Mouse (Mus musculus): Measurements from ENCODE around the gene Pi4ka. TPM values are rescaled to one million over a fixed set of nuclear protein-coding genes. Genes with fewer than 3 reads are reported as not detected.

Gene Pi4ka
- polyA plus RNA-seq, 1 experiment from 2014 or later = 56.1 TPM

DNA sequence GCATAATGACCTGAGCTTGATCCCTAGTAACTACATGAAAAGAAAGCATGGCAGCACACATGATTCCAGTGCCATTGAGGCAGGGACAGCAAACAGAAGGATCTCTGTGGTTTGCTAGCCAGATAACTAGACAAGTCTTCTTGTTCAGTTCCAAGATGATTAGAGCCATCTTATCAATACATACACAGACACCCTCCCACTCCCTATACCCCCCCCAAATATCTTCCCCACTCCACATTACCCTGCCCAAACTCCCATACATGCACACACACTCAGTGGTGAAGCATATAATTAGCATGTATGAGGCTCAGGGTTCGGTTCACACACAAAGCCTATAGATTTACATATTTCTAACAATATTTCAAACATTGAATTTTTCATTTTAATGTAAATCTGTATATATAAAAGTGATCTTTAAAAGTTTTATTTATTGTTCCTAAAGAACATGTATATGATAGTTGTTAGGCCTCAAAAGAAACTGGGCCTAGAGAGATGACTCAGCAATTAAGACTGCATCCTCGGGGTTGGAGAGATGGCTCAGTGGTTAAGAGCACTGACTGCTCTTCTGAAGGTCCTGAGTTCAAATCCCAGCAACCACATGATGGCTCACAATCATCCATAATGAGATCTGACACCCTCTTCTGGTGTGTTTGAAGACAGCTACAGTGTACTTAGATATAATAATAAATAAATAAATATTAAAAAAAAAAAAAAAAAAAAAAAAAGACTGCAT, 22.4 kb downstream of the Pi4ka start:
- Histone ChIP-seq H3K4me2 (no peak overlapping the region), H3K36me3 (peaks cover 59% of the 10 kb centered on the region), H3K9me3 (no peaks in the 10 kb centered on the region), H3K4me3 (no peak overlapping the region), H3K9ac (no peak overlapping the region), H3K27ac (replicated peaks) (no peak overlapping the region), H3K4me1 (replicated peaks) (no peaks in the 10 kb centered on the region), H3K27me3 (no peaks in the 10 kb centered on the region)
- 86% methylated on average over 2 of the region's 2 CpGs for WGBS
- no peak for ATAC-seq (ENCODE audit: low read depth)

DNA sequence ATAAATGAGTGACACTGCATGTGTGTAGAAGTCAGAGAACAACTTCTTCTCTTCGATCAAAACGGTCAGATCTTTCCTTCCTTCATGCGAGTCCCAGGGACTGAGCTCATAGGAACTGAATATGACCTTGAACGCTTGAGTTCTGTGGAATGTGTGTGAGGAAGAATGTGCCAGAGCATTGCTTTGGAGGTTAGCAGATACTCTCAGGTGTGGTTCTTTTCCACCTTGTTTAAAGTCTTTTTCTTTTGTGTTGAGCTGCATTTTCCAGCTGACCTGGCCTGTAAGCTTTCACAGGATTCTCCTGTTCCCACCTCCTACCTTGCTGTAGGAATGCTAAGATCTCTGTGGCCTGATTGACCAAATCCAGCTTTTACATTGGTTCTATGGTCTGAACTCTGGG, 23.8 kb downstream of the Pi4ka start:
- 94% methylated on average over 4 of the region's 4 CpGs for WGBS
- no peak overlapping the region for H3K27ac ChIP-seq (replicated peaks)
- H3K4me2 ChIP-seq = no peak overlapping the region
- H3K36me3 ChIP-seq = peaks cover 70% of the 10 kb centered on the region
- H3K27me3 ChIP-seq = no peaks in the 10 kb centered on the region
- H3K9ac ChIP-seq = no peak overlapping the region
- H3K4me1 ChIP-seq (replicated peaks) = no peaks in the 10 kb centered on the region
- H3K9me3 ChIP-seq = no peaks in the 10 kb centered on the region
- H3K4me3 ChIP-seq = no peak overlapping the region
- no peak for ATAC-seq (ENCODE audit: low read depth)

DNA sequence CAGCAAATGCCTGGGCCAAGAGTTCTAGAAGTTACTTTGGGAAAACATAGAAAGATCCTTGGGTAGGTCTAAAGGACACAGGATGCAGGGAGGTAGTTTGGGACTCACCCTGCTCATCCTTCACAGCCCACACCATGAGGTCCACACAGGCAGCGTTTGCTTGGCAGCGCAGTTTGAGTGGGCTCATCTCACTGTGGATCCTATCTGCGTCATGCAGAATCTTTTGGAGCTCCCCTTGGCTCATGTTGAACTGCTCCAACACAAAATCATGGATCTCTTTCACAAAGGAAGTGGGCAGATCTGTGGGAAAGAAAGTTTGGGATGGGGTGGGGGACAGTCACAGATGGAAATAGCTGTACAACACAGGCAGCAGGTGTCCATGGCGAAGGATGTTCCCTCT, 47.3 kb downstream of the Pi4ka start:
- no peak for ATAC-seq (ENCODE audit: low read depth)
- peaks cover 82% of the 10 kb centered on the region for H3K36me3 ChIP-seq
- no peak overlapping the region for H3K9ac ChIP-seq
- H3K27ac ChIP-seq (replicated peaks) = no peak overlapping the region
- H3K4me2 ChIP-seq = no peak overlapping the region
- 90% methylated on average over 4 of the region's 4 CpGs for WGBS
- H3K27me3 ChIP-seq = no peaks in the 10 kb centered on the region
- no peaks in the 10 kb centered on the region for H3K4me1 ChIP-seq (replicated peaks)
- H3K4me3 ChIP-seq = no peak overlapping the region
- no peaks in the 10 kb centered on the region for H3K9me3 ChIP-seq

DNA sequence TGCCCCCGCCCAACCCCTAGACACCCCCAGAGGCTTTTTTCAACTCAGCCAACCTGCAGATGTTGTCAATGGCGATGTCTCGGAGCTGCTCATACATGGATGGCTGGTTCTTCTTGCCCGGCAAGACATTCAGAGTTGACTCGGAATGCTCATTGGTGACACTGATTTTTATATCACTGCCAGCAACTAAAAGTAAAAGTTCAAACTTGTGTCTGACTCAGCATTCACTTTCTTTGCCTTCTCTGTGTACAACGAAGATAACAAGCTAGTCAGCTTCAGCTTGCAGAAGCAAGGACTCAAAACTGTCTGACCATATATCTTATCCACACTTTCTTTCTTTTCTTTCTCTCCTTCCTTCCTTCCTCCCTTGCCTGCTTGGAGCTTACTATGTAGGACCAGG, 50.1 kb downstream of the Pi4ka start:
- ATAC-seq (ENCODE audit: low read depth) = no peak
- Histone ChIP-seq H3K4me1 (replicated peaks) (no peaks in the 10 kb centered on the region), H3K27ac (replicated peaks) (no peak overlapping the region), H3K36me3 (peaks cover 87% of the 10 kb centered on the region), H3K4me3 (no peak overlapping the region), H3K9ac (no peak overlapping the region), H3K27me3 (no peaks in the 10 kb centered on the region), H3K9me3 (no peaks in the 10 kb centered on the region), H3K4me2 (no peak overlapping the region)
- 93% methylated on average over 6 of the region's 6 CpGs for WGBS

DNA sequence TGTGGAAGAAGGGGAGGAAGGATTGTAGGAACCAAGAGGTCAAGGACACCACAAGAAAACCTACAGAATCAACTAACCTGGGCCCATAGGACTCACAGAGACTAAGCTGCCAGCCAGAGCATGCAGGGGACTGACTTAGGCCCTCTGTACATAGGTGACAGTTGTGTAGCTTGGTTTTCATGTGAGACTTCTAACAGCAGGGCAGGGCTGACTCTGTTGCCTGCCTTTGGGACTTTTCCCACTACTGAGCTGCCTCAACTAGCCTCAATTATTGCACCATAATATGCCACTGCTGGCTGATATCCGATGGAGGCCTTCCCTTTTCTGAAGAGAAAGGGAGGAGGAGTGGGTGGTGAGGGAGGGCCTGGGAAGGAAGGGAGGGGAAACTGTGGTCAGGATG, 59.3 kb downstream of the Pi4ka start:
- Histone ChIP-seq H3K4me2 (no peak overlapping the region), H3K9me3 (no peaks in the 10 kb centered on the region), H3K27ac (replicated peaks) (no peak overlapping the region), H3K9ac (no peak overlapping the region), H3K4me3 (no peak overlapping the region), H3K4me1 (replicated peaks) (no peaks in the 10 kb centered on the region), H3K36me3 (peaks cover 88% of the 10 kb centered on the region), H3K27me3 (no peaks in the 10 kb centered on the region)
- WGBS = 92% methylated on average over 1 of the region's 1 CpGs
- ATAC-seq (ENCODE audit: low read depth) = no peak

DNA sequence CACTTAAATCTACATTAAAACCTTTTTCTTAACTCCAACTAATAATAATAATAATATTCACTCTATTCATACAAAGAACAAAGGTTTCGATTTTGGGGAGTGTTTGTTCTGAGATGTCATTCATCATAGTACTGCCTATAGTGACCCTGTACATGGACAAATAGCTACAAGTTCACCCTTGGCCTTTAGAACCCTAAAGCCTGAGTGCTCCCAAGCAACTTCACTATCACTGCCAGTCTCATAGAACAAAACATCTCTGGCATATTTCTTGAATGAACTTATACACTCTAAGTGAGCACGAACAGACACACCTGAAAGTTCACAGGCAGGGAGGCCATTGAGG, 60.3 kb downstream of the Pi4ka start:
- H3K9ac ChIP-seq = no peak overlapping the region
- no peak for ATAC-seq (ENCODE audit: low read depth)
- 88% methylated on average over 2 of the region's 2 CpGs for WGBS

DNA sequence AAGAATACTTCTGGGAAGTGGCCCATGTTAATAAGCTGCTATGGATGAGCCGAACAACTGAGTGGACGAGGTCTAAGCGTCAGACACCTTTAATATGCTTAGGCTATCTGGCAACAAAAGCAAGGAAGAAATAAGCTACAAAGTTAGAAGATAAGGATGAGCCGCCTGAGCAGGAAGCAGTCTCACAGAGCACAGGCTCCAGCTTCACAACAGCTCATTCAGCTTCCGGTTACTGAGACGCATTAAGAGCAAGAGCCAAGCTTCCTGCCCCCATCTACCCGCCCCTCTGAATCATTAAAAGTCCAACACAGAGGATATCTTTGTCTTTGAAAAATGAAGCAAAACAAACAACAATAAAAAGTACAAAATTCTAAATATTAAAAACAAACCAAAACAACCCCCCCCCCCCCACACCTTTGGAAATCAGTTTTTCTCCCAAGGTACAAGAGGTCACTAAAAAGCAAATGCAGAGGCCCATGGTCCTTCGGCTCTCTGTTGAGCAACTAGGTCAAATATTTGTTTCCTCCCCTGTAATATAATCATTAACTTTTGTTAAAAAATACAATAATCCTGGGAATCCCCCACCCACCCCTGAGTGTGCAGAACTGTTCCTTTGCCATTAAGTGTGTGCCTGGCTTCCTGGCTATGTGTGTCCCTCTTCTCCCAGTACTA, 60.8 kb downstream of the Pi4ka start:
- no peak overlapping the region for H3K4me3 ChIP-seq
- no peak overlapping the region for H3K9ac ChIP-seq
- peaks cover 78% of the 10 kb centered on the region for H3K36me3 ChIP-seq
- H3K27ac ChIP-seq (replicated peaks) = no peak overlapping the region
- H3K27me3 ChIP-seq = no peaks in the 10 kb centered on the region
- no peak overlapping the region for H3K4me2 ChIP-seq
- H3K9me3 ChIP-seq = no peaks in the 10 kb centered on the region
- H3K4me1 ChIP-seq (replicated peaks) = no peaks in the 10 kb centered on the region
- 86% methylated on average over 8 of the region's 8 CpGs for WGBS
- ATAC-seq (ENCODE audit: low read depth) = no peak

More for the DNA sequence above, 60.3 kb downstream of the Pi4ka start:
- H3K4me1 ChIP-seq (replicated peaks) = no peaks in the 10 kb centered on the region
- no peak overlapping the region for H3K27ac ChIP-seq (replicated peaks)
- no peaks in the 10 kb centered on the region for H3K27me3 ChIP-seq
- no peak overlapping the region for H3K4me3 ChIP-seq
- no peak overlapping the region for H3K4me2 ChIP-seq
- no peaks in the 10 kb centered on the region for H3K9me3 ChIP-seq
- peaks cover 80% of the 10 kb centered on the region for H3K36me3 ChIP-seq

DNA sequence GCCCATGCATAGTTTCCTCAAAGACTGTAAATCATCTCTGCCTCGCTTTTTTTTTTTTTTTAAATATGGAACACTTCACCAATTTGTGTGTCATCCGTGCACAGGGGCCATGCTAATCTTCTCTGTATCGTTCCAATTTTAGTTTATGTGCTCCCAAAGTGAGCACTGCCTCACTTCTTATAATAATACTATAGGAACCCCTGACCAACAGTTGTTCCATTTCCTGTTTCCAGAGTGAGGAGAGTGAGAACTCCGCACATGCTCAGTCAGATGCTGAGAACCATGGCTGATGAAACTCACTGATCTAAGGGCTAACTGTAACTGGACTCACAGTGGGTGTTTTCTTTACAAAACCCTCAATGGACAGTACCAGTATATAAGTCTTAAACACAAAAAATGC, 64.3 kb downstream of the Pi4ka start:
- H3K4me2 ChIP-seq = no peak overlapping the region
- no peaks in the 10 kb centered on the region for H3K9me3 ChIP-seq
- H3K27me3 ChIP-seq = no peaks in the 10 kb centered on the region
- no peak overlapping the region for H3K27ac ChIP-seq (replicated peaks)
- 94% methylated on average over 4 of the region's 4 CpGs for WGBS
- H3K4me3 ChIP-seq = no peak overlapping the region
- H3K4me1 ChIP-seq (replicated peaks) = no peaks in the 10 kb centered on the region
- H3K36me3 ChIP-seq = peaks cover 72% of the 10 kb centered on the region
- no peak overlapping the region for H3K9ac ChIP-seq
- ATAC-seq (ENCODE audit: low read depth) = no peak

DNA sequence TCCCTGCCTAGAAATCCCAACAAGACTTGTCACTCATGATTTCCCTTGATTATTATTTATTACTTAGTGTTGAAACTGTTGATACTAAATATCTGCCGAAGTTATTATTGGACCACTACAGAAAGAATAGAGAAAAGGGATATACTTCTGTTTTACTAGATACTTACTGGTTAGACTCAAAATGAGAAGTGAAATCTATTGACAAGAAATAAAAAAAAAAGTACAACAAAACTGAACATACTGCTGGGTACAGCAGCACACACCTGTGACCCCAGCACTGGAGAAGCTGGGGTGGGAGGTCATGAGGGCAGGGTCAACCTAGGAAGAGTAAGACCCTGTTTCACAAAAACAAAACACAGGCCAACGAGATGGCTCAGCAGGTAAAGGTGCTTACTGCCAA, 65.4 kb downstream of the Pi4ka start:
- no peak for ATAC-seq (ENCODE audit: low read depth)
- Histone ChIP-seq H3K4me3 (no peak overlapping the region), H3K27me3 (no peaks in the 10 kb centered on the region), H3K9me3 (no peaks in the 10 kb centered on the region), H3K9ac (no peak overlapping the region), H3K27ac (replicated peaks) (no peak overlapping the region), H3K4me2 (no peak overlapping the region), H3K4me1 (replicated peaks) (no peaks in the 10 kb centered on the region), H3K36me3 (peaks cover 72% of the 10 kb centered on the region)
- 89% methylated on average over 2 of the region's 2 CpGs for WGBS

DNA sequence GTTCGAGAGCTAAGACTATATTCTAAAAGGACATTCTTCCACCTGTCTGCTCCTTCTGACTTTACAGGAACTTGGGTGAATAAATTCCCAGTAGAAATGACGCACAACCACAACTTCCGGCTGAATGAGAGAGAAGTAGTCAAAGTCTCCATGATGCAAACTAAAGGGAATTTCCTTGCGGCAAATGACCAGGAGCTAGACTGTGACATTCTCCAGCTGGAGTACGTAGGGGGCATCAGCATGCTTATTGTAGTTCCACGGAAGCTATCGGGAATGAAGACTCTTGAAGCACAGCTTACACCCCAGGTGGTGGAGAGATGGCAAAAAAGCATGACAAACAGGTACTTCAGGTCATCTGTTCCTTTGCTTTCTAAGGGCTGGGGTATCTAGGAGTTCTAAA, 66.4 kb downstream of the Pi4ka start:
- Histone ChIP-seq H3K4me2 (no peak overlapping the region), H3K9me3 (no peaks in the 10 kb centered on the region), H3K4me1 (replicated peaks) (no peaks in the 10 kb centered on the region), H3K9ac (no peak overlapping the region), H3K27ac (replicated peaks) (no peak overlapping the region), H3K36me3 (peaks cover 73% of the 10 kb centered on the region), H3K4me3 (no peak overlapping the region), H3K27me3 (no peaks in the 10 kb centered on the region)
- 87% methylated on average over 7 of the region's 7 CpGs for WGBS
- no peak for ATAC-seq (ENCODE audit: low read depth)

DNA sequence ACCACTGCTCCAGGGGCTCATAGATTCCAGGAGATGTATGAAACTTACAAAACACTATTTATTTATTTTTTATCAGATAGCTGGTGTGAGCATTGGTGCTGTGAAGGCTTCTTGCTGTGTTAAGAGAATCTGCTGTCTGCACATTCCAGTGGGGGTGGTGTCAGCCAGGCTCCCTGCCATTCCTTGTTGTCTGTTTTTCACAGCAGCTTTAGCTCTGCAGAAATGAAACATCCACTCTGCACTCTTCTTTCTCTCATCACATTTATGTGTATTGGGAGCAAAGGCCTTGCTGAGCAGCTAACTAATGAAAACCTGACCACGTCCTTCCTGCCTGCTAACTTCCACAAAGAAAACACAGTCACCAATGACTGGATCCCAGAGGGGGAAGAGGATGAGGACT, 70.0 kb downstream of the Pi4ka start:
- Histone ChIP-seq H3K4me2 (no peak overlapping the region), H3K27ac (replicated peaks) (no peak overlapping the region), H3K9ac (no peak overlapping the region), H3K9me3 (no peaks in the 10 kb centered on the region), H3K4me3 (no peak overlapping the region), H3K36me3 (peaks cover 52% of the 10 kb centered on the region), H3K4me1 (replicated peaks) (no peaks in the 10 kb centered on the region), H3K27me3 (no peaks in the 10 kb centered on the region)
- ATAC-seq (ENCODE audit: low read depth) = no peak
- WGBS = 78% methylated on average over 1 of the region's 1 CpGs

DNA sequence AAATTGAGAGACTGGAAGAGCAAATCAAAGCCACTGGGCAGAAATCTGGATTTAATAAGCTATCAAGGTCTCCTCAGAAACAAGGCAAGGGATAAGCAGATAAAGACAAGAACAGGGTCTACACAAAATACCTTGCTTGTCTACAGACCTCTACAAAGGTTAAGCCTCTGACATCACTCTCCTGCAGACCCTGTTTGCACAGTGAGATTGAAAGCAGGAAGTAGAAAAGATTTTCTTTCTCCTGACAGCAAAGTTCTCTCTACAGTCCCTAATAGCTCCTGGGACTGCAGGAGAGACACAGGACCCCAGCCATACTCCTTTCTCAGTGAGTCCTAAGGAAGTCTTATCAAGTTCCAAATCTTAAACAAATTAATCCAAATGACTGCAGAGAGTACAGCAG, 71.5 kb downstream of the Pi4ka start:
- Histone ChIP-seq H3K27me3 (no peaks in the 10 kb centered on the region), H3K36me3 (peaks cover 44% of the 10 kb centered on the region)
- no peak for ATAC-seq (ENCODE audit: low read depth)

DNA sequence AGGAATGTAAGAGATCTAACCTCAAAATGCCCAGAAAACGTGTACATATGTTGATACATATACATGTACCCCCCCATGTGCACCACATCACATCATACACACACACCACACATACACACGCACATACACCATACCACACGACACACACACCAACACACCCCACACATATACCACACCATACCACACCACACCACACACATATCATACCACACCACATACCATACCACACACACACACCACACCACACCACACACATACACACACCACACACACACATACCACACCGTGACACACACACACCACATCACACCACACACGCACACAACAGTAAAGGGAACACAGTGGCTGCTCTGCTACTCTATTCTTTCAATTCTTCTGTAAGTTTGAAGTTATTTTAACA, 74.3 kb downstream of the Pi4ka start:
- H3K9ac ChIP-seq = no peak overlapping the region
- no peaks in the 10 kb centered on the region for H3K27me3 ChIP-seq
- no peak overlapping the region for H3K4me3 ChIP-seq
- H3K36me3 ChIP-seq = peaks cover 42% of the 10 kb centered on the region
- no peaks in the 10 kb centered on the region for H3K9me3 ChIP-seq
- H3K4me2 ChIP-seq = no peak overlapping the region
- no peak overlapping the region for H3K27ac ChIP-seq (replicated peaks)
- no peak for ATAC-seq (ENCODE audit: low read depth)
- WGBS = 91% methylated on average over 5 of the region's 5 CpGs
- H3K4me1 ChIP-seq (replicated peaks) = no peaks in the 10 kb centered on the region

More for the DNA sequence above, 71.5 kb downstream of the Pi4ka start:
- H3K4me3 ChIP-seq = no peak overlapping the region
- H3K4me1 ChIP-seq (replicated peaks) = no peaks in the 10 kb centered on the region
- H3K4me2 ChIP-seq = no peak overlapping the region
- H3K9me3 ChIP-seq = no peaks in the 10 kb centered on the region
- no peak overlapping the region for H3K9ac ChIP-seq
- H3K27ac ChIP-seq (replicated peaks) = no peak overlapping the region

Measured in neural tube, embryonic 13.5 days (tissue).